Mouse (Mus musculus) bone marrow macrophage, adult 2 months (primary cell): ENCODE data around the gene Atp5g3. TPM values are rescaled to one million over a fixed set of nuclear protein-coding genes. Genes with fewer than 3 reads are reported as not detected.
"Not testable (repeated sequence)": the region's sequence is repeated elsewhere in the genome, so short reads cannot be mapped to it uniquely, and the experiment has no call there.

Experiments used
- H3K27ac ChIP-seq: 2 replicates; pipeline ENCODE4 v1.5.1; 2012; ENCODE audit warnings: low read depth, low read length; ENCODE audit not compliant: insufficient read depth
- H3K4me1 ChIP-seq: 2 replicates; pipeline ENCODE4 v1.6.1; 2012; ENCODE audit warnings: low read length; ENCODE audit not compliant: control insufficient read depth, insufficient read depth
- H3K4me3 ChIP-seq: 2 replicates; pipeline ENCODE4 v1.5.1; 2012; ENCODE audit warnings: mild to moderate bottlenecking, low read length, moderate library complexity; ENCODE audit not compliant: insufficient read depth
- CTCF ChIP-seq: IDR thresholded peaks from 2 replicates; pipeline ENCODE4 v1.5.1; 2012; ENCODE audit warnings: low read depth, mild to moderate bottlenecking, low read length, moderate library complexity
- POLR2A ChIP-seq: IDR thresholded peaks from 2 replicates; pipeline ENCODE4 v1.6.1; 2012; ENCODE audit warnings: mild to moderate bottlenecking, low read depth, low read length, borderline replicate concordance
- polyA plus RNA-seq: library from polyadenylated mRNA; stranded (reverse); fragments of >200 nt; gene quantifications from 2 replicates; pipeline ENCODE4 v1.2.4, GENCODE M21; 2012; ENCODE audit not compliant: missing spikeins, insufficient read depth, insufficient read length

The Atp5g3 gene
- polyA plus RNA-seq, 1 experiment = 284 TPM

DNA sequence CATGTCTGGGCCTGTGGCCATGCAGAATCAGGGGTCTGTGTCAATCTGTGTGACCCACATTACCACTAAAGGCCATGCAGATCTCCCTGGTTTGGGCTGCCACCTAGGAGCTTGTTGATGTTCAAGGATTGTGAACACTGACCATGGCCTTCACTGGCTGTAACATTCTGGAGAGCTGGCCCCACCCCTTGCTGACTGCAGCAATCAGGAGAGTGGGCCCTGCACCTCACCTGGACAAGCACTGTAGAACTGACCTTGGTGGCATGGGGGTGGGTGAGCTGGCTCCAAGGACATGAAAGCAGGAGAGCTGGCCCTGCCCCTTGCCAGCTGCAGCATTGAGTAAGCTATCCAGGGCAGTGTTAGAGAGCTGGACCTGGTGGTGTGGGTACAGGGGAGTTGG is 16.6 kb upstream of the Atp5g3 start:
- Histone ChIP-seq H3K27ac (no peak overlapping the region), H3K4me1 (no peaks in the 10 kb centered on the region), H3K4me3 (no peak overlapping the region)
- TF ChIP-seq CTCF (no peak), POLR2A (no peak)

DNA sequence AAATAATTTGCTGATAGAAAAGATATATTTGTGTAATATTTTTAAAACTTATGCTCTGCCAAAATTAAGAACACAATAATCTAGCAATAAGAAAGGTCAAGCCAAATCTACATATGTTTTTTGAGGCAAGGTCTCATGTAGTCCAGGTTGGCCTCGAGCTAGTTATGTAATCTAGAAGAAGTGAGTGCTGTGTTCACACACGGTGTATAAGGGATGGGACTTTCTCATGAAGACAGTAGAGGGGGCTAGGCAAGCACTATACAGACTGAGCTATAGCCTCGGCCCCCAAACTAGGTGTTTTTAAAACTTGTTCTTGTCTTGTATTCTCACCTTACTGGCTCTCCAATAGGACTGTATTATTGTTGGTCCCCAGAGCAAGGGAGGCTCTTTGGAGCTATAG is 14.4 kb upstream of the Atp5g3 start:
- Histone ChIP-seq H3K4me3 (no peak overlapping the region), H3K27ac (no peak overlapping the region), H3K4me1 (no peaks in the 10 kb centered on the region)
- no peak for TF ChIP-seq CTCF
- TF ChIP-seq POLR2A = no peak

DNA sequence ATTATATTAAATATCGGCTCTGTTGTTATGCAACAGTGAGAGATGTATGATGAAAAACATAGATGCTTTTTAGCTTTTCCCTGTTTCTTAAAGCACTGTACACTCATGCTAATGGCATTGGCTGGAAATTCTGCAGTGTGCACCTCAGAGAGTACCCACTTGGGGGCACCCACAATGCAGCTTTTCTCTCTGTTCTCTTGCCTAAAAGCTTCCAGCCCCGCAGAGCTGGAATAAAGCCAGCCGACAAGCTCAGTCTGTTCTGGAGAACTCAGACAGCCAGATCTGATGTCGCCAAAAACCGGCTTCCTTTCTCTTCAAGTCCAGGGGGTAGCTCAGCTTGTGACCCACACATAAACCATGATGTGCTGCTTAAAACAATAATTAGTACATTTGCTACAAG is 14.0 kb upstream of the Atp5g3 start:
- Histone ChIP-seq H3K27ac (no peak overlapping the region), H3K4me1 (no peaks in the 10 kb centered on the region), H3K4me3 (no peak overlapping the region)
- no peak for TF ChIP-seq POLR2A
- no peak for TF ChIP-seq CTCF

DNA sequence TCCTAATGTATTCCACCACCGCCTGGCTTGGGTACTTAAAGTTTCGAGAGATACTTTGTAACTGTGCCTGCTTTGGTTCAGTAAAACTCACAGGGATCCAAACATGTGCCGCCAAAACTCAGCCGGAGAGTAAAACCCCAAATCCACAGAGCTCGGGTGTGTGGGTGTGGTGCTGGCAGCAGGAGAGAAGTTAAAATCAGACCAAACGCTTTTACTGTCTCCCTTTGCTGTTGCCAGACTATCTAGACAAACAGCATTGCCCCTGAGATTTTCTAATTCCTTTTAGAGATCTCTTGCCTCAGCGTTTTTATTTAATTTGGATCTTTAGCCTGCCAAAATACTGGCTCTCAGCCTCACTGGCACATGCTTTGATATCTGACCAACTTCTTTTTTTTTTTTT is 8.5 kb upstream of the Atp5g3 start:
- no peak overlapping the region for H3K4me3 ChIP-seq
- TF ChIP-seq POLR2A = no peak
- TF ChIP-seq CTCF = no peak
- H3K27ac ChIP-seq = no peak overlapping the region
- no peaks in the 10 kb centered on the region for H3K4me1 ChIP-seq

DNA sequence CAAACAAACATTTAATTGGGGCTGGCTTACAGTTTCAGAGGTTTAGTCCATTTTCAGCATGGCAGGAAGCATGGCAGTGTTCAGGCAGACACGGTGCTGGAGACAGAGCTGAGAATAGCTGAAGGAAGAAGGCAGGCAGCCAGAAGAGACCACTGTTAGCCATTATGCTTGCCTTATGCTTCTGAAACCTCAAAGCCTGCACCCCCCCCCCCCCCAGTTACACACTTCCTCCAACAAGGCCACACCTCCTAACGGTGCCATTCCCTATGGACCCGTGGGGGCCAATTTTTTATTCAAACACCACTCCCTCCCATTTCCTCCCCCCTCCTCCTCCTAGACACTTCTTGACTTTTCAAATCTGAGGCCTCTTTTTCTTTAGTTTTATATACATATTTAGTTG is 1.1 kb upstream of the Atp5g3 start:
- peak overlapping the region; percentile 57 for H3K4me3 ChIP-seq
- no peak for TF ChIP-seq CTCF
- no peak for TF ChIP-seq POLR2A
- peaks cover 4% of the 10 kb centered on the region for H3K4me1 ChIP-seq
- peak overlapping the region; percentile 25; the same call in 1 of the 2 replicates for H3K27ac ChIP-seq

DNA sequence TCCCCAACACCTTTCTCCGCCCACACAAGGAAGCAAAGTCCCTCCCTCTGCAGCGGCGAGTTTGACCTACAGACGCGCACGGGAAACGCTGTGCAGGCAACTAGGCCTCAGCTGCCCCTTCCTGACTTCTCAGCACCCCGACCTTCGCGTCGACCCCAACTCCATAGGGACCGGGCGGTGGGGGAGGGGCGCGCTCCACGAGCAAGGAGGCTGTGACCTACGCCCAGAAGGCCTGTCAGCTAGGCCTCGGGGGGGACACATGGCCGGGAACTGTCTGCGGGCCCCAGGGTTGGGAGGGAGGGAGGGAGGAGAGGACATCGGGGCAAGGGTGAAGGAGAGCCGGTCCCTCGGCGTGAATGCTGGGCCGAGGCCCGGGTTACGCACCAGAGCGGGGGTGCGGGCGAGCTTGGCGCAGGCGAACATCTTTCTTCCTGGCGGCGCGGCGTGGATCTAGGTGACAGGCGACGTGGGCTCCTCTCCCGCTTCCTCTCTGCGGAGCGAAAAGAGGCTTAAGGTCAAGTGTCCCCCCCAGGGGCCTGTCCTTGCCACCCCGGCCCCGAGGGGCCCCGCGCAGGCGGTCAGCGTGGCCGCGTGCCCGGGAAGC is 453 bp downstream of the Atp5g3 start:
- H3K4me3 ChIP-seq = peak overlapping the region; percentile 75
- H3K4me1 ChIP-seq = peaks cover 4% of the 10 kb centered on the region
- H3K27ac ChIP-seq = peak overlapping the region; percentile 77
- no peak for TF ChIP-seq CTCF
- TF ChIP-seq POLR2A = no peak

DNA sequence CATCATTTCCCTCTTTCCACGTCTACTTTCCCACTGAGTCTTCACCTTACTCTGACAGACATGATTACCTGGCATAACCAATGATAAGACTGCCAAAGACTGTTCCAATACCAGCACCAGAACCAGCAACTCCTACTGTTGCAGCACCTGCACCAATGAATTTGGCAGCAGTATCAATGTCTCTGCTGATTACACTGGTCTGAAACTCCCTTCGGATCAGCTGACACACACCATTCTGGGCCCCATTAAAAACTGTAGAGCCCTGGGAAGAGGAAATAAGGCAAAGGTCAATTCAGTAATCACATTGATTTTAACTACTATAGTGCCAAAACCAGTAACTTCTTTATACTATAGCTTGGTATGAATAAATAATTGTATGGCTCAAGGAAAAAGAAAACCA is 2.0 kb downstream of the Atp5g3 start:
- no peak overlapping the region for H3K27ac ChIP-seq

DNA sequence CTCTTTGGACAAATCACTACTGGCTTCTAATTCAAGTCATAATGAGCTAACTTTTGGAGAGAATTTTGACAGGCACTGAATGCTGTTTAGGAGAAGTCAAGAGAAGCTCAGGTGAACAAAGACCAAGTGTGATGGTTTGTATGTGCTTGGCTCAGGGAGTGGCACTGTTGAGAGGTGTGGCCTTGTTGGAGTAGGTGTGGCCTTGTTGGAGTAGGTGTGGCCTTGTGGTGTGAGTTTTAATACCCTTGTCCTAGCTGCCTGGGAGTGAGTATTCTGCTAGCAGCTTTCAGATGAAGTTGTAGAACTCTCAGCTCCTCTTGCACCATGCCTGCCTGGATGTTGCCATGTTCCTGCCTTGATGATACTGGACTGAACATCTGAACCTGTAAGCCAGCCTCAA is 6.4 kb downstream of the Atp5g3 start:
- not testable (repeated sequence) for H3K4me3 ChIP-seq, H3K27ac ChIP-seq, H3K4me1 ChIP-seq

More for the DNA sequence above, 2.0 kb downstream of the Atp5g3 start:
- Histone ChIP-seq H3K4me3 (no peak overlapping the region), H3K4me1 (peaks cover 4% of the 10 kb centered on the region)
- TF ChIP-seq CTCF (no peak), POLR2A (no peak)

DNA sequence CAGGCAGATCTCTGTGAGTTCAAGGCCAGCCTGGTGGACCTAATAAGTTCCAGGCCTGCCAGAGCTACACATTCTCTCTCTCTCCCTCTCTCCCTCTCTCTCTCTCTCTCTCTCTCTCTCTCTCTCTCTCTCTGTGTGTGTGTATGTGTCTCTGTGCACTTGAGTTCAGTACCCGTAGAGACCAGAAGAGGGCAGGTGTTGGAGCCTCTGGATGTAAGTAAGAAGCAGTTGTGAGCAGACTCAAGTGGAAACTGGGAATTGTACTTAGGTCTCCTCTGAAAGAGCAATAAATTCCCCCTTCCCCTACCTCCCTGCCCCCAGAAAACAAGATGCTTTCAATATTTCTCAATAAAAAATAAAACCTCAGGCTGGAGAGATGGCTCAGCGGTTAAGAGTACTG is 7.6 kb downstream of the Atp5g3 start:
- TF ChIP-seq POLR2A (no peak), CTCF (no peak)
- no peak overlapping the region for H3K4me3 ChIP-seq
- no peak overlapping the region for H3K27ac ChIP-seq
- H3K4me1 ChIP-seq = no peaks in the 10 kb centered on the region

DNA sequence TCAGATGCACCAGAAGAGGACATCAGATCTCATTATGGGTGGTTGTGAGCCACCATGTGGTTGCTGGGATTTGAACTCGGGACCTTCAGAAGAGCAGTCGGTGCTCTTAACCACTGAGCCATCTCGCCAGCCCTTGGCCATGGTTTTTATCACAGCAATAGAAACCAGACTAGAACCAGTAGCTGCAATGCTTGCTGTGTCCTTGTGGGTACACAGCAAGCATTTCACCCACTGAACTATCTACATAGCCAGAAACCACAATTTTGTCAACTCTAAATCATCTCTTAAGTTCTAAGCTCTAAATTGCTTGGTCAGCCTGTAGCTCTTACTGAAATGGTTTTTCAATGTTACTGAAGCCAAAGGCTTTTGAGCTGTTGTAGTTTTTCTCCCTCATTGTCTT is 8.8 kb downstream of the Atp5g3 start:
- H3K4me1 ChIP-seq, H3K27ac ChIP-seq, H3K4me3 ChIP-seq: not testable (repeated sequence)

DNA sequence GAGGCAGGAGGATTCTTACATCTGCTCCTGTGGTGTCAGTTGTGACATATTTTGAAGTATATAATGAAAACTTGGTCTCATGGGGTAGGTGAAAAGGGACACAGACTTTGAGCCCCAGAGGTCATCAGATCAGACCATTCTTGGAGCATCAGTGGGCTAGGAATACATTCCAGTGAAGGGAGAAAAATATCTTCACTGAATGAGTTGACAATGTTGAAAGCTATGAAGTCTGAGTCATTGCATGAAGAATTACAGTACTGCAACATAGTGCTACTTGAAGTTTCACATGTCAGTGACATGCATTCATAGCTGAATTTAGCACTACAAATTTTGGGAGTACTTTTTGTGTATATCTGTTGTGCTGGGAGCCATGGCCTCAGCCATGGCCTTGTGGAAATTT is 10.0 kb downstream of the Atp5g3 start:
- Histone ChIP-seq H3K27ac (no peak overlapping the region), H3K4me3 (no peak overlapping the region), H3K4me1 (no peaks in the 10 kb centered on the region)
- TF ChIP-seq POLR2A (no peak), CTCF (no peak)

DNA sequence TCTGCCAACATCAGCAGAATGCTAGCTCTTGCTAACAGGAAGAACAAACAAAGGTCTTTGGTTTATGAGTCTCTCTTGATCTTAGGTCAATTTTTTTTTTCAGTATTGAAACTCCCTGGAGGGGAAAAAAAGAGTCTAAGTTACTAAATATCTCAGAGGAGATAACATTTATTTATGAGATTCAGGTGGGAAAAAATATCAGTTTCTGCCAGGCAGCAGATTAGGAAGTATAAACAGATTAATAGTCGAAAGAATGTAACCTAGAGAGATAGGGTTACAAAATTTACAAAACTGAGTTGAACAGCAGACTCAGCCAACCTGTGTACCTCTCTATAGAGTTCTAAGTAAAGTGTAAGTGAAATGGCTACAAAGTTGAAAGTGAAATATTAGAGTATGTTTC is 10.8 kb downstream of the Atp5g3 start:
- no peak for TF ChIP-seq CTCF
- no peak for TF ChIP-seq POLR2A
- H3K27ac ChIP-seq = no peak overlapping the region
- H3K4me1 ChIP-seq = no peaks in the 10 kb centered on the region
- no peak overlapping the region for H3K4me3 ChIP-seq

DNA sequence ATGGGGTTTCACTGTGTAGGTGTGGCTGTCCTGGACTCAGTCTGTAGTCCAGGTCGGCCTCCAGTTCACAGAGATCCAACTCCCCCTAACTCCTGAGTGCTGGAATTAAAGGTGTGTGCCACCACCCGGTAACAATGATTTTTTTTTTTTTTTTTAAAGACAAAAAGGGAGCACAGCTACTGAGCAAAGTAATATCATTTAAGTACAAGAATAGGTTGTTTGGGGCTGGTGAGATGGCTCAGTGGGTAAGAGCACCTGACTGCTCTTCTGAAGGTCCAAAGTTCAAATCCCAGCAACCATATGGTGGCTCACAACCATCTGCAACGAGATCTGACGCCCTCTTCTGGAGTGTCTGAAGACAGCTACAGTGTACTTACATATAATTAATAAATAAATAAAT is 14.2 kb downstream of the Atp5g3 start:
- H3K4me1 ChIP-seq, H3K4me3 ChIP-seq, H3K27ac ChIP-seq: not testable (repeated sequence)
